Comparison of ENCODE assay signal across 17 mouse cellular contexts in genomic region chr15:21858540-21858939, GRCm38 (mm10).
DNase-seq lines count a peak whose midpoint lies in the region; ATAC-seq and TF ChIP-seq lines count a peak whose summit lies in the region.
"Had no signal": no experiment of that assay in that cellular context is flagged by ENCODE, and none has a peak within 500 bp of the region (broad histone marks: within the 10 kb centered on the region; RNA-seq: fewer than 3 reads in every experiment).

No protein-coding gene starts in this region.

- no peak overlapping the region for H3K27ac ChIP-seq in forebrain, embryonic 14.5 days (ENCODE audit: low read depth, low read length)
- H3K27ac ChIP-seq in forebrain, embryonic 12.5 days = no peak overlapping the region
- H3K27ac ChIP-seq: embryonic facial prominence, embryonic 10.5 days; embryonic facial prominence, embryonic 12.5 days had no signal

- no peaks in the 10 kb centered on the region for H3K36me3 ChIP-seq in forebrain, embryonic 14.5 days (ENCODE audit: control insufficient read depth, insufficient read depth, low read length)
- H3K36me3 ChIP-seq in forebrain, embryonic 12.5 days (replicated peaks) = no peaks in the 10 kb centered on the region
- H3K36me3 ChIP-seq: embryonic facial prominence, embryonic 10.5 days; embryonic facial prominence, embryonic 12.5 days had no signal

- WGBS in forebrain, embryonic 14.5 days = 43% methylated on average over 7 of the region's 7 CpGs
- 78% methylated on average over 7 of the region's 7 CpGs for WGBS in forebrain, embryonic 12.5 days

- no peak for TF ChIP-seq CTCF in brain, embryonic 14.5 days (IDR thresholded peaks at IDR 0.05; ENCODE audit: borderline replicate concordance, extremely low read depth, insufficient read depth, insufficient read length)

- no peaks in the 10 kb centered on the region for H3K27me3 ChIP-seq in forebrain, embryonic 14.5 days (replicated peaks; ENCODE audit: control insufficient read depth, insufficient read depth, low read length)
- H3K27me3 ChIP-seq in forebrain, embryonic 12.5 days = no peaks in the 10 kb centered on the region
- H3K27me3 ChIP-seq: embryonic facial prominence, embryonic 12.5 days had no signal

- intact Hi-C loops in heart, postnatal 25 days (cut with DNase I) = no loop called here

- H3K4me1 ChIP-seq in forebrain, embryonic 14.5 days (ENCODE audit: control insufficient read depth, insufficient read depth, low read length) = no peaks in the 10 kb centered on the region
- no peaks in the 10 kb centered on the region for H3K4me1 ChIP-seq in forebrain, embryonic 12.5 days
- H3K4me1 ChIP-seq: embryonic facial prominence, embryonic 10.5 days; embryonic facial prominence, embryonic 12.5 days had no signal

- H3K9ac ChIP-seq in forebrain, embryonic 14.5 days (ENCODE audit: low read length) = no peak overlapping the region
- H3K9ac ChIP-seq in forebrain, embryonic 12.5 days = no peak overlapping the region
- H3K9ac ChIP-seq: embryonic facial prominence, embryonic 12.5 days; forebrain, postnatal 0 days had no signal

- H3K4me3 ChIP-seq in forebrain, embryonic 14.5 days (ENCODE audit: low read depth, low read length) = no peak overlapping the region
- no peak overlapping the region for H3K4me3 ChIP-seq in forebrain, embryonic 12.5 days (replicated peaks)
- H3K4me3 ChIP-seq: embryonic facial prominence, embryonic 10.5 days; embryonic facial prominence, embryonic 12.5 days had no signal

- peak; percentile 82 for ATAC-seq in forebrain, embryonic 14.5 days
- ATAC-seq in forebrain, embryonic 12.5 days (ENCODE audit: low FRiP score) = no peak
- ATAC-seq in megakaryocyte-erythroid progenitor cell, adult 5-6 weeks (replicated peaks; ENCODE audit: low FRiP score, low TSS enrichment, poor library complexity, severe bottlenecking) = no peak
- ATAC-seq: forebrain, postnatal 0 days had no signal

- peak; percentile 64 for DNase-seq in forebrain, embryonic 14.5 days (ENCODE audit: low spot score)
- DNase-seq in heart, adult 11 months = peak; percentile 51
- no peak for DNase-seq in heart, postnatal 25 days (ENCODE audit: low spot score)
- peak; percentile 77 for DNase-seq in brain, embryonic 14.5 days (ENCODE audit: low read depth)
- DNase-seq: adrenal gland, adult 2 months; adrenal gland, postnatal 10 days; adrenal gland, postnatal 25 days; cerebellum, adult 11-12 months; cerebellum, adult 2 months; cerebellum, adult 9-10 months; cerebellum, postnatal 10 days; cerebellum, postnatal 25 days; forebrain, postnatal 0 days had no signal

- no peak overlapping the region for H3K4me2 ChIP-seq in forebrain, embryonic 14.5 days (ENCODE audit: low read length)
- H3K4me2 ChIP-seq in forebrain, embryonic 12.5 days = no peak overlapping the region
- H3K4me2 ChIP-seq: embryonic facial prominence, embryonic 12.5 days had no signal

- no peaks in the 10 kb centered on the region; the same call in 1 of the 2 replicates for H3K9me3 ChIP-seq in forebrain, embryonic 14.5 days (replicated peaks; ENCODE audit: control insufficient read depth, low read length)
- no peaks in the 10 kb centered on the region for H3K9me3 ChIP-seq in forebrain, embryonic 12.5 days

- TF ChIP-seq POLR2A in brain, embryonic 14.5 days (IDR thresholded peaks at IDR 0.05; ENCODE audit: borderline replicate concordance, extremely low read depth, insufficient read depth, insufficient read length, poor library complexity, severe bottlenecking) = no peak
